Comparison of ENCODE assay signal across 28 mouse cellular contexts in the genomic region with DNA sequence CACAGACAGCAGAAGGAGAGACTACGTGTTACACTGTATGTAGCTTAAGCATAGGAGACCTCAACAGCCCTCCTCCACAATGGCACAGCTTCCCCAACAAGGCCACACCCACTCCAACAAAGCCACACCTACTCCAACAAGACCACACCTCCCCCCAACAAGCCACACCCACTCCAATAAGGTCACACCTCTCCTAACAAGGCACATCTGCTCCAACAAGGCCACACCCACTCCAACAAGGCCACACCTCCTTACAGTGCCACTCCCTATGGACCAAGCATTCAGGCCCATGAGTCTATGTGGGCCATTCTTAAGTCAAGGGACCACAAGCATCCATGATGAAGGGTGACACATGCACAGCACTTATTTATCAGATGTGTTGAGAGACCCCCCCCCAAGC. TPM values are rescaled to one million over a fixed set of nuclear protein-coding genes. Genes with fewer than 3 reads are reported as not detected.
DNase-seq lines count a peak whose midpoint lies in the region; ATAC-seq and TF ChIP-seq lines count a peak whose summit lies in the region.
"Had no signal": no experiment of that assay in that cellular context is flagged by ENCODE, and none has a peak within 500 bp of the region (broad histone marks: within the 10 kb centered on the region; RNA-seq: fewer than 3 reads in every experiment).

No protein-coding gene starts in this region.

- no peak overlapping the region for H3K4me3 ChIP-seq in heart, embryonic 14.5 days (ENCODE audit: control insufficient read depth in 1 of 2, insufficient read depth in 1 of 2, low read depth in 1 of 2, low read length in 2 of 2)
- no peak overlapping the region for H3K4me3 ChIP-seq in stomach, embryonic 14.5 days (ENCODE audit: low read depth, low read length)
- no peak overlapping the region for H3K4me3 ChIP-seq in stomach, postnatal 0 days (ENCODE audit: low read depth, low read length)
- H3K4me3 ChIP-seq in embryonic facial prominence, embryonic 15.5 days (replicated peaks): no peak overlapping the region
- H3K4me3 ChIP-seq: forebrain, embryonic 10.5 days; myocyte; neural tube, embryonic 13.5 days had no signal

- no peak for DNase-seq in heart, postnatal 25 days (ENCODE audit: low spot score)
- no peak for DNase-seq in stomach, postnatal 0 days (ENCODE audit: low spot score)
- no peak for DNase-seq in spleen, adult 18-20 months
- DNase-seq in right cerebral cortex, postnatal 36 days (ENCODE audit: low spot score in 2 of 2): no peak
- DNase-seq: adrenal gland, adult 2 months; cerebellum, adult 2 months; cerebellum, postnatal 36 days; embryo, embryonic 11 days; gastrocnemius, postnatal 14 days; heart, adult 18-20 months; heart, postnatal 4 days; kidney, adult 8-10 months; kidney, postnatal 10 days; left cerebral cortex, postnatal 4 days; retina, postnatal 1 day; right cerebral cortex, postnatal 25 days had no signal

- no peak overlapping the region for H3K4me2 ChIP-seq in heart, embryonic 14.5 days (ENCODE audit: low read length)
- no peak overlapping the region for H3K4me2 ChIP-seq in stomach, embryonic 14.5 days (replicated peaks; ENCODE audit: low read depth, low read length)
- H3K4me2 ChIP-seq in stomach, postnatal 0 days (replicated peaks; ENCODE audit: low read depth): no peak overlapping the region
- H3K4me2 ChIP-seq in embryonic facial prominence, embryonic 15.5 days (replicated peaks): no peak overlapping the region
- H3K4me2 ChIP-seq: hindbrain, embryonic 14.5 days; neural tube, embryonic 13.5 days had no signal

- no peak for TF ChIP-seq EP300 in stomach, postnatal 0 days (optimal IDR thresholded peaks at IDR 0.05)

- WGBS in heart, embryonic 14.5 days: 81% methylated on average over 1 of the region's 1 CpGs
- 95% methylated on average over 1 of the region's 1 CpGs for WGBS in stomach, embryonic 14.5 days
- WGBS in stomach, postnatal 0 days: 94% methylated on average over 1 of the region's 1 CpGs
- 86% methylated on average over 1 of the region's 1 CpGs for WGBS in embryonic facial prominence, embryonic 15.5 days

- no peaks in the 10 kb centered on the region for H3K36me3 ChIP-seq in heart, embryonic 14.5 days (ENCODE audit: control insufficient read depth, insufficient read depth, low read length)
- H3K36me3 ChIP-seq in stomach, embryonic 14.5 days (ENCODE audit: control insufficient read depth, insufficient read depth, low read length): no peaks in the 10 kb centered on the region
- H3K36me3 ChIP-seq in stomach, postnatal 0 days (ENCODE audit: control insufficient read depth, insufficient read depth, low read length): no peaks in the 10 kb centered on the region
- H3K36me3 ChIP-seq in embryonic facial prominence, embryonic 15.5 days: no peaks in the 10 kb centered on the region
- H3K36me3 ChIP-seq: forebrain, embryonic 10.5 days; neural tube, embryonic 13.5 days had no signal

- intact Hi-C loops in heart, postnatal 25 days (cut with DNase I): no loop called here

- TF ChIP-seq CTCF in stomach, postnatal 0 days (IDR thresholded peaks at IDR 0.05; ENCODE audit: low read depth): no peak

- no peaks in the 10 kb centered on the region for H3K27me3 ChIP-seq in heart, embryonic 14.5 days (ENCODE audit: control insufficient read depth, insufficient read depth, low read length)
- H3K27me3 ChIP-seq in stomach, embryonic 14.5 days (ENCODE audit: control insufficient read depth, insufficient read depth, low read length): no peaks in the 10 kb centered on the region
- H3K27me3 ChIP-seq in stomach, postnatal 0 days (ENCODE audit: control insufficient read depth, insufficient read depth, low read length): no peaks in the 10 kb centered on the region
- no peaks in the 10 kb centered on the region for H3K27me3 ChIP-seq in embryonic facial prominence, embryonic 15.5 days
- H3K27me3 ChIP-seq: neural tube, embryonic 13.5 days had no signal

- no peak overlapping the region for H3K27ac ChIP-seq in heart, embryonic 14.5 days (replicated peaks in 1 of 2; ENCODE audit: control insufficient read depth in 1 of 2, insufficient read depth in 1 of 2, low read depth in 2 of 2, low read length in 2 of 2)
- H3K27ac ChIP-seq in stomach, embryonic 14.5 days (ENCODE audit: low read length): no peak overlapping the region
- H3K27ac ChIP-seq in stomach, postnatal 0 days (replicated peaks): no peak overlapping the region
- H3K27ac ChIP-seq in embryonic facial prominence, embryonic 15.5 days (replicated peaks): no peak overlapping the region
- H3K27ac ChIP-seq: forebrain, embryonic 10.5 days; hindbrain, embryonic 14.5 days; liver, embryonic 14.5 days; macrophage; neural tube, embryonic 13.5 days had no signal

- 0 out of 2 replicates have a peak, but pooled peaks have one; percentile 32 for ATAC-seq in heart, embryonic 14.5 days (ENCODE audit: insufficient number of reproducible peaks, insufficient read depth, low FRiP score, low read depth)
- ATAC-seq in stomach, embryonic 14.5 days (ENCODE audit: insufficient number of reproducible peaks, insufficient read depth, low FRiP score, low read depth): peak; percentile 37; the same call in 1 of the 2 replicates
- no peak for ATAC-seq in stomach, postnatal 0 days (ENCODE audit: low FRiP score, low TSS enrichment)
- ATAC-seq in embryonic facial prominence, embryonic 15.5 days (ENCODE audit: insufficient number of reproducible peaks, low FRiP score, low TSS enrichment, low read depth): peak; percentile 15; the same call in 1 of the 2 replicates
- ATAC-seq: forebrain, embryonic 16.5 days; inflammation-experienced regulatory T-cells, adult 6 months; midbrain, embryonic 16.5 days had no signal

- 0 out of 2 replicates have a peak, but pooled peaks cover 2% of the 10 kb centered on the region for H3K9me3 ChIP-seq in heart, embryonic 14.5 days (ENCODE audit: control insufficient read depth, low read length)
- no peaks in the 10 kb centered on the region for H3K9me3 ChIP-seq in stomach, embryonic 14.5 days (ENCODE audit: control insufficient read depth, low read depth, low read length)
- no peaks in the 10 kb centered on the region for H3K9me3 ChIP-seq in stomach, postnatal 0 days (ENCODE audit: control insufficient read depth, low read length)
- H3K9me3 ChIP-seq in embryonic facial prominence, embryonic 15.5 days (replicated peaks): no peaks in the 10 kb centered on the region
- H3K9me3 ChIP-seq: forebrain, embryonic 10.5 days; neural tube, embryonic 13.5 days had no signal

- H3K4me1 ChIP-seq in heart, embryonic 14.5 days (ENCODE audit: control insufficient read depth in 2 of 2, insufficient read depth in 2 of 2, low read length in 2 of 2): no peaks in the 10 kb centered on the region
- H3K4me1 ChIP-seq in stomach, embryonic 14.5 days (ENCODE audit: control insufficient read depth, insufficient read depth, low read length): no peaks in the 10 kb centered on the region
- H3K4me1 ChIP-seq in stomach, postnatal 0 days (replicated peaks; ENCODE audit: control insufficient read depth, insufficient read depth): no peaks in the 10 kb centered on the region
- no peaks in the 10 kb centered on the region for H3K4me1 ChIP-seq in embryonic facial prominence, embryonic 15.5 days

- no peak overlapping the region for H3K9ac ChIP-seq in heart, embryonic 14.5 days (ENCODE audit: low read length)
- H3K9ac ChIP-seq in stomach, embryonic 14.5 days (replicated peaks; ENCODE audit: low read depth, low read length): no peak overlapping the region
- H3K9ac ChIP-seq in stomach, postnatal 0 days (ENCODE audit: low read length): no peak overlapping the region
- no peak overlapping the region for H3K9ac ChIP-seq in embryonic facial prominence, embryonic 15.5 days
- H3K9ac ChIP-seq: hindbrain, embryonic 14.5 days; liver, embryonic 14.5 days; neural tube, embryonic 13.5 days had no signal

RNA-seq across cellular contexts. Expression of a gene that starts 28.9 kb away (rescaled TPM):
- 0.34 TPM in 1 of 2 replicates, not detected in the other for polyA plus RNA-seq in heart, embryonic 14.5 days (2014; fragmentation: Nextera tagmentation; extraction: Ambion mirVana)
- under 1 TPM; 0.10 to 0.20 TPM for total RNA-seq in heart, postnatal 25 days (2021)
- 0.29 and 0.45 TPM in 2 replicates for polyA plus RNA-seq in stomach, embryonic 14.5 days (2014; fragmentation: Nextera tagmentation; extraction: Ambion mirVana)
- 0.24 and 0.33 TPM in 2 replicates for polyA plus RNA-seq in stomach, postnatal 0 days (2015; fragmentation: Nextera tagmentation; extraction: Ambion mirVana)
- 0.72 and 0.77 TPM in 2 replicates for polyA plus RNA-seq in embryonic facial prominence, embryonic 15.5 days (2015; fragmentation: Nextera tagmentation; extraction: Ambion mirVana)
- polyA plus RNA-seq: inflammation-experienced regulatory T-cells, adult 6 months; macrophage; myocyte had no signal
